Mouse (Mus musculus): ENCODE results near the gene Atg10.

- no peak for TF ChIP-seq CTCF (conservative IDR thresholded peaks at IDR 0.05; ENCODE audit: low read length)
- TF ChIP-seq NANOG (IDR thresholded peaks at IDR 0.05; ENCODE audit: borderline replicate concordance, low read length): no peak
These were observed 297.5 kb downstream of the Atg10 start for GRCm38 (mm10) chr13:90926125-90926765.

Data from E14TG2a.4 (cell line).